ENCODE assay signal across 11 mouse cellular contexts in the genomic region with DNA sequence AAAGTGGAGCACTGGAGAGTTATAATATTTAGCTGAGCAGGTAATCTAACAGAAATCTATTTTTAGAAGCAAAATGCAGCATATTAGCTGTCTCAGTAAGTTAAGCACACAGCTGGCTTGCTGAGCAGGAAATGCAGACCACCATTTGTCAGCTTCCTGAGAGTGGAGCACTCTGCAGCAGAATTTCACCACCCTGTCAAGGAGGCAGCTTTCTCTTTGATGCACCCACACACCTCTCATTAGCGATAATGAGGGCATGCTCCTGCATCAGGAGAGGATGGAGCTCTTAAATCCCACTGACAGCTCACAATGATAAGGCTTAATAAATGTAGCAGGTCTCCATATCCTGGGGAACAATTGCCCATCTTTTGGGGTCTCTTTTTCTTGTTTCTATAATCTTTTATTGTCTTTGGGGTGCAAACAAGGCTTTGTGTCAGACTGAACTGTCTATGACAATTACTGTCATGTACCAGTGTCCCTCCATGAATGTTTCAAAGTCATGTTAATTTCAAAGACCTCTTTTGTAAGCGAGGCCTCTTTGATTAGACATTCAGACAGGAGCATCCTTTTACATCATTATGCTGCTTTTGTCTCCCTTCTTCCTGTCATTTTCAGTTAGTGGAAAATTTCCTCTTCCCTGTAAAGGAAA. TPM values are rescaled to one million over a fixed set of nuclear protein-coding genes. Genes with fewer than 3 reads are reported as not detected.
DNase-seq lines count a peak whose midpoint lies in the region; ATAC-seq and TF ChIP-seq lines count a peak whose summit lies in the region.
"Had no signal": no experiment of that assay in that cellular context is flagged by ENCODE, and none has a peak within 500 bp of the region (broad histone marks: within the 10 kb centered on the region; RNA-seq: fewer than 3 reads in every experiment).

No protein-coding gene starts in this region.

- H3K27ac ChIP-seq in hindbrain, embryonic 12.5 days, result no peak overlapping the region
- H3K27ac ChIP-seq in hindbrain, embryonic 11.5 days (ENCODE audit: low read depth, low read length), result no peak overlapping the region
- H3K27ac ChIP-seq in thymus, adult 2 months (ENCODE audit: control insufficient read depth, insufficient read depth, low read length), result no peak overlapping the region; the same call in 1 of the 2 replicates
- H3K27ac ChIP-seq in hindbrain, embryonic 16.5 days (ENCODE audit: low read depth, low read length), result no peak overlapping the region
- H3K27ac ChIP-seq in kidney, embryonic 15.5 days, result no peak overlapping the region
- H3K27ac ChIP-seq: limb, embryonic 12.5 days had no signal

- TF ChIP-seq POLR2A in thymus, adult 2 months (IDR thresholded peaks at IDR 0.05; ENCODE audit: control insufficient read depth, extremely low read depth, insufficient read depth, low read length, poor library complexity), result no peak

- TF ChIP-seq CTCF in thymus, adult 2 months (IDR thresholded peaks at IDR 0.05; ENCODE audit: borderline replicate concordance, control insufficient read depth, extremely low read depth, insufficient read depth, low read length, poor library complexity), result no peak

- WGBS in hindbrain, embryonic 12.5 days, result 76% methylated on average over 2 of the region's 2 CpGs
- 77% methylated on average over 2 of the region's 2 CpGs for WGBS in hindbrain, embryonic 11.5 days
- WGBS in thymus, adult 2 months, result 38% methylated on average over 2 of the region's 2 CpGs
- WGBS in hindbrain, embryonic 16.5 days, result 70% methylated on average over 2 of the region's 2 CpGs
- WGBS in kidney, embryonic 15.5 days, result 62% methylated on average over 2 of the region's 2 CpGs

- H3K4me2 ChIP-seq in hindbrain, embryonic 12.5 days (replicated peaks), result no peak overlapping the region
- H3K4me2 ChIP-seq in hindbrain, embryonic 11.5 days (replicated peaks; ENCODE audit: low read depth, low read length), result no peak overlapping the region
- H3K4me2 ChIP-seq in hindbrain, embryonic 16.5 days (ENCODE audit: low read length), result no peak overlapping the region
- no peak overlapping the region for H3K4me2 ChIP-seq in kidney, embryonic 15.5 days
- H3K4me2 ChIP-seq: limb, embryonic 12.5 days had no signal

- H3K9me3 ChIP-seq in hindbrain, embryonic 12.5 days (replicated peaks), result no peaks in the 10 kb centered on the region
- H3K9me3 ChIP-seq in hindbrain, embryonic 11.5 days (ENCODE audit: control insufficient read depth, low read length), result no peaks in the 10 kb centered on the region
- no peaks in the 10 kb centered on the region for H3K9me3 ChIP-seq in hindbrain, embryonic 16.5 days (ENCODE audit: control insufficient read depth, low read length)
- H3K9me3 ChIP-seq in kidney, embryonic 15.5 days (replicated peaks), result no peaks in the 10 kb centered on the region
- H3K9me3 ChIP-seq: limb, embryonic 12.5 days had no signal

- peak; percentile 56; the same call in 1 of the 2 replicates for ATAC-seq in hindbrain, embryonic 12.5 days (ENCODE audit: low FRiP score)
- ATAC-seq in hindbrain, embryonic 11.5 days (ENCODE audit: low FRiP score), result no peak
- peak; percentile 40 for ATAC-seq in hindbrain, embryonic 16.5 days
- no peak for ATAC-seq in kidney, embryonic 15.5 days (replicated peaks; ENCODE audit: low FRiP score)

- H3K4me1 ChIP-seq in hindbrain, embryonic 12.5 days, result no peaks in the 10 kb centered on the region
- no peaks in the 10 kb centered on the region for H3K4me1 ChIP-seq in hindbrain, embryonic 11.5 days (replicated peaks; ENCODE audit: control insufficient read depth, insufficient read depth, low read length)
- no peaks in the 10 kb centered on the region; the same call in 1 of the 2 replicates for H3K4me1 ChIP-seq in thymus, adult 2 months (replicated peaks; ENCODE audit: control insufficient read depth, insufficient read depth, low read length)
- no peaks in the 10 kb centered on the region for H3K4me1 ChIP-seq in hindbrain, embryonic 16.5 days (ENCODE audit: control insufficient read depth, insufficient read depth, low read depth, low read length)
- no peaks in the 10 kb centered on the region for H3K4me1 ChIP-seq in kidney, embryonic 15.5 days
- H3K4me1 ChIP-seq: limb, embryonic 12.5 days had no signal

- DNase-seq in hindbrain, embryonic 11.5 days (ENCODE audit: low spot score), result no peak
- DNase-seq in thymus, postnatal 4 days, result peak; percentile 17
- DNase-seq in thymus, adult 2 months, result no peak
- DNase-seq in telencephalon, adult 2 months (ENCODE audit: low read depth, low spot score), result peak; percentile 28
- no peak for DNase-seq in adrenal gland, postnatal 4 days (ENCODE audit: low spot score in 2 of 2)
- DNase-seq: adrenal gland, postnatal 10 days; layer of hippocampus, postnatal 36 days had no signal

- peaks cover 13% of the 10 kb centered on the region; the same call in 1 of the 2 replicates for H3K36me3 ChIP-seq in hindbrain, embryonic 12.5 days
- H3K36me3 ChIP-seq in hindbrain, embryonic 11.5 days (ENCODE audit: control insufficient read depth, insufficient read depth, low read length), result no peaks in the 10 kb centered on the region
- H3K36me3 ChIP-seq in thymus, adult 2 months (ENCODE audit: control insufficient read depth, insufficient read depth, low read length), result no peaks in the 10 kb centered on the region
- H3K36me3 ChIP-seq in hindbrain, embryonic 16.5 days (ENCODE audit: control insufficient read depth, insufficient read depth, low read length), result peaks cover 5% of the 10 kb centered on the region; the same call in 1 of the 2 replicates
- H3K36me3 ChIP-seq in kidney, embryonic 15.5 days, result peaks cover 20% of the 10 kb centered on the region

- no peak overlapping the region for H3K9ac ChIP-seq in hindbrain, embryonic 12.5 days
- H3K9ac ChIP-seq in hindbrain, embryonic 11.5 days (ENCODE audit: low read depth, low read length), result no peak overlapping the region
- H3K9ac ChIP-seq in hindbrain, embryonic 16.5 days (ENCODE audit: low read depth, low read length), result no peak overlapping the region
- no peak overlapping the region for H3K9ac ChIP-seq in kidney, embryonic 15.5 days
- H3K9ac ChIP-seq: limb, embryonic 12.5 days had no signal

- no peaks in the 10 kb centered on the region for H3K27me3 ChIP-seq in hindbrain, embryonic 12.5 days
- no peaks in the 10 kb centered on the region for H3K27me3 ChIP-seq in hindbrain, embryonic 11.5 days (ENCODE audit: control insufficient read depth, insufficient read depth, low read length)
- H3K27me3 ChIP-seq in thymus, adult 2 months (ENCODE audit: control insufficient read depth, insufficient read depth, low read length), result no peaks in the 10 kb centered on the region
- H3K27me3 ChIP-seq in hindbrain, embryonic 16.5 days (replicated peaks; ENCODE audit: control insufficient read depth, insufficient read depth, low read length), result no peaks in the 10 kb centered on the region
- H3K27me3 ChIP-seq in kidney, embryonic 15.5 days, result no peaks in the 10 kb centered on the region
- H3K27me3 ChIP-seq: limb, embryonic 12.5 days had no signal

- H3K4me3 ChIP-seq in hindbrain, embryonic 12.5 days, result no peak overlapping the region
- no peak overlapping the region for H3K4me3 ChIP-seq in hindbrain, embryonic 11.5 days (ENCODE audit: low read depth, low read length)
- no peak overlapping the region for H3K4me3 ChIP-seq in thymus, adult 2 months (ENCODE audit: control insufficient read depth, insufficient read depth, low read length)
- no peak overlapping the region for H3K4me3 ChIP-seq in hindbrain, embryonic 16.5 days (ENCODE audit: low read length)
- no peak overlapping the region for H3K4me3 ChIP-seq in kidney, embryonic 15.5 days (replicated peaks)
- H3K4me3 ChIP-seq: limb, embryonic 12.5 days had no signal

RNA-seq across cellular contexts. Expression of gene Tbc1d19, which starts 39.0 kb away (rescaled TPM):
- 70.6 and 75.2 TPM in 2 replicates for polyA plus RNA-seq in hindbrain, embryonic 12.5 days (2016; fragmentation: Nextera tagmentation; extraction: Ambion mirVana)
- 65.3 and 70.1 TPM in 2 replicates for polyA plus RNA-seq in hindbrain, embryonic 11.5 days (2014; fragmentation: Nextera tagmentation; extraction: Ambion mirVana)
- 5.0 and 5.3 TPM in 2 replicates for polyA plus RNA-seq in thymus, adult 2 months (2012; rRNA removed)
- polyA plus RNA-seq in hindbrain, embryonic 16.5 days (2015; fragmentation: Nextera tagmentation; extraction: Ambion mirVana), result 75.2 and 76.4 TPM in 2 replicates
- polyA plus RNA-seq in kidney, embryonic 15.5 days (2015; fragmentation: Nextera tagmentation; extraction: Ambion mirVana), result 44.4 and 46.9 TPM in 2 replicates
- total RNA-seq in adrenal gland, postnatal 4 days (2021), result 10 to 100 TPM; 39.7 to 41.1 TPM

Comparison
In these comparisons a context has a peak if more than half of its experiments do, and no peak if none do; other contexts are left out.
1. ATAC-seq: peak in hindbrain, embryonic 12.5 days (single experiment) and hindbrain, embryonic 16.5 days (single experiment); none in hindbrain, embryonic 11.5 days (single experiment) and kidney, embryonic 15.5 days (single experiment).
2. DNase-seq: peak in thymus, postnatal 4 days (single experiment) and telencephalon, adult 2 months (single experiment); none in hindbrain, embryonic 11.5 days (single experiment), thymus, adult 2 months (single experiment) and adrenal gland, postnatal 4 days (0 of 2).